Mouse (Mus musculus) kidney, postnatal 10 days (tissue): ENCODE results near the gene Daxx.
"Not testable (repeated sequence)": the region's sequence is repeated elsewhere in the genome, so short reads cannot be mapped to it uniquely, and the experiment has no call there.

Experiments used
- DNase-seq: peaks from one replicate; pipeline ENCODE4 v3.0.0; 2021; ENCODE audit warnings: mixed read lengths

Gene Daxx

DNA sequence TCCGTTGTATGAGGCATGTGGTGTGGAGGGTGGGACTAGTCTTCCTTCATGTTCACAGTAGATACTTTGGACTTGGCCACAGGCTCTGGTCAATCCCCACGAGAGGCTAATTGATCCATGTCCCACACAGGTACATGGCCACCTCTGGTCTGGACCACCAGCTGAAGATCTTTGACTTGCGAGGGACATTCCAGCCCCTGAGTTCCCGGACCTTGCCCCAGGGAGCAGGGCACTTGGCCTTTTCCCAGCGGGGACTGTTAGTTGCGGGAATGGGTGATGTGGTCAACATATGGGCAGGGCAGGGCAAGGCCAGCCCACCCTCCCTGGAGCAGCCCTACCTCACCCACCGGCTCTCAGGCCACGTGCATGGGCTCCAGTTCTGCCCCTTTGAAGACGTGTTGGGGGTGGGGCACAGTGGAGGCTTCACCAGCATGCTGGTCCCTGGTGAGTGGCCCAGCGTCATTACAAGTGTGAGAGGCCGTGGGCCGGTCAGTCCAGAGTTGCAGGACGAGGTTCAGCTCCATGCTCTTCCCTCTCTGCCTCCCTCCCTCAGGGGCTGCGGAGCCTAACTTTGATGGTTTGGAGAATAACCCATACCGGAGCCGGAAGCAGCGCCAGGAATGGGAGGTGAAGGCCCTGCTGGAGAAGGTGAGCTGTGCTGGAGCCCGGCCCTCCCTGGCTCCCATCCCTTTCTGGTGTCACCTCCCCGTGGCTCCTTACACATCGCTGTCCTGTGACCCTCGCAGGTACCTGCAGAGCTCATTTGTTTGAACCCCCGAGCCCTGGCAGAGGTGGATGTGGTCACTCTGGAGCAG, 39.1 kb downstream of the Daxx start:
- peak; percentile 20 for DNase-seq

DNA sequence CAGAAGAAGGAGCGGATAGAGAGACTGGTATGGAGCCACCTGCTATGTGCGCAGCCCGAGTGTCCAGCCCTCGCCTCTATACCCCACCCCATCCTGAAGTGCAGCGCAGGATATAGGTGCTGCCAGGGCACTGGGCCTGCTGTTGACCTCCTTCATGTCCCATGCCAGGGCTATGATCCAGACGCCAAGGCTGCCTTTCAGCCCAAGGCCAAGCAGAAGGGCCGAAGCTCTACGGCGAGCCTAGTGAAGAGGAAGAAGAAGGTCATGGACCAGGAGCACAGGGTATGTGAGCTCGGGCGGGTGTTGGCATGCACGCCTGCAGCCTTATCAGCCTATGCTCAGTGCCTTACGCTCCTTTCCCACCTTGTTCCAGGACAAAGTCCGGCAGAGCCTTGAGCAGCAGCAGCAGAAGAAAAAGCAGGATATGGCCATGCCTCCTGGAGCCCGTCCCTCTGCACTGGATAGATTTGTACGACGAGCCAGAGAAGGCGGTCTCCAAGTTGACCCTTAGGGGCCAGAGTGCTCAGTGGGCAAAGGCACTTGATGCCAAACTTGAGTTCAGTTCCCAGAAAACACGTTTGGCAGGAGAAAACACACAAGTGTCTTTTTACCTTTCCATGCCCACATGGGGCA, 39.8 kb downstream of the Daxx start:
- no peak for DNase-seq

DNA sequence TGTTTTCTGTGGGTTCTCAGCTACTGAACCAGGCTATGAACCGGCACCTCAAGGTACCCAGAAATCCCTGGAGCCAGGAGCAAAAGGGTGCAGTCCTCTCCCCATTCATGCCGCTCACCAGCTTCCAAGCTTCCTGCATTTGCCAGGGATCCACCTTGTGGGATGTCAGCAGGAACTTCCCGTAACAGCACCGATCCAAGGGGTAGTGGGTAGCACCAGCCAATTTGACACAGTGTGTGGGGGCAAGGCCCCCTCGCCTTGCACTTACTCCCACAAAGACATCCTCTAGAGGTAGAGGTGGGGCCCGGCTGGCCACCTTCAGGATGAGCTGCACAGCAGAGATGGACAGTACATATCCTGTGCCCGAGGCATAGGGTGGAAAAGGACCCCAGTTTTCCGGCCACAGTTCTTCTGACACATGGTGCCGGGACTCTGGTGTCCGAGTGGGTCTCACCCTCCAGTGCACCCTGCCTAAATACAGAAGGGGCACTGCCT, 41.0 kb downstream of the Daxx start:
- peak; percentile 14 for DNase-seq

DNA sequence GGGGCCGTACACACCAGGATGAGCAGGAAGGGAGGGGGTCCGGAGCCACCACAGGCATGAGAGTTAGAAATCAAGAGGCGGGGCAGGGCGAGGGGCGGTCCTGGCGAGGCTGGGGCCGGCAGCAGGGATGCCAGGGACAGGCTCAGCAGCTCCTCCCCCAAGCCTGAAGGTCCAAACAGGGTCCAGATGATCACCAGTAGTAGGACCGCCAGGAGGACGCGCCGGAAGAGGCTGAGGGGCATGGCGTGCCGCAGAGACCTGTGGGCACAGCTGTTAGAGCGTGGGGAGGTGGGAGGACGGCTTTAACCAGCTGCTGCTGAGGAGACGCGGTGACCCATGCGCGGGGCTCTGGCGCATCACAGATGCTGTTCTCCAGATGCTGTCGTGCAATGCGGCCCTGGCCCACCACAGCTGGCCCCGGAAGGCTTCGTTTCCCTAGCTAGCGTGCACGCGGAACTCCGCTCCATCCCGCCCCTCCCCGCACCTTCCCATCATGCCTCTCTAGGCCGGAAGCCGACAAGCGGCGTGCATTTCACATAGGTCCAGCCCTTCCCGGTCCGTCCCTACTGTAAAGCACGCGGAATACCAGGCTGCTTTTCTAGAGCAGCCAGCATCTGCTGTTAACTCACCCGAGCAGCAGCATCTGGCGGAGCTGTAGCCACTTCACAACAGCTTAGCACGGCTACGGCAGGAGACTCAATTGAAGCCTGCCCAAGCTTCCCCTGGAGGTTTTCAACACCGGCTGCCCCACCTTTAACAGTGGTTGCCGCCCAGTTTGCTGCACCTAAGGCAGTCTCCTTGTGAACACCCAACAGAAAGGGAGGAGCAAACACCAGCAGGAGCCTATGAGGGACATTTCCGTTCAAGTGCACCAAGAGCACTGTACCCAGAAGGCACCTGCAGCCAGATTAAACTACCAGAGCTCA, 42.1 kb downstream of the Daxx start, which contains the start of gene B3galt4:
Gene B3galt4 (minus strand): TSS at position 468 of the 926 bp plus-strand sequence.
- peak; percentile 93 for DNase-seq

DNA sequence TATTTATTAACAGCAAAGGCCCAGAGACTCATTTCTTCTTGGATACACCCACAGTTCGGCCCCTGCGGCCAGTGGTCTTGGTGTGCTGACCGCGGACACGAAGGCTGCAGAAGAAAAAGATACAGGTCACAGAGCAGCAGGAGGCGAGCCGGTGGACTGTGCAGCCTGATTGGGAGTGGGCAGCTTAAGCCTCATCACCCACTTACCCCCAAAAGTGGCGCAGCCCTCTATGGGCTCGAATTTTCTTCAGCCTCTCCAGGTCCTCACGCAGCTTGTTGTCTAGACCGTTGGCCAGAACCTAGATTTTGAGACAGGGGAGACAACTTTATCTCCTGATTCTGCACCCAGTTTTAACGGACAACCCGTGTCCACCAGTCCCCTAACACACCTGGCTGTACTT, 42.8 kb downstream of the Daxx start:
- DNase-seq = not testable (repeated sequence)

DNA sequence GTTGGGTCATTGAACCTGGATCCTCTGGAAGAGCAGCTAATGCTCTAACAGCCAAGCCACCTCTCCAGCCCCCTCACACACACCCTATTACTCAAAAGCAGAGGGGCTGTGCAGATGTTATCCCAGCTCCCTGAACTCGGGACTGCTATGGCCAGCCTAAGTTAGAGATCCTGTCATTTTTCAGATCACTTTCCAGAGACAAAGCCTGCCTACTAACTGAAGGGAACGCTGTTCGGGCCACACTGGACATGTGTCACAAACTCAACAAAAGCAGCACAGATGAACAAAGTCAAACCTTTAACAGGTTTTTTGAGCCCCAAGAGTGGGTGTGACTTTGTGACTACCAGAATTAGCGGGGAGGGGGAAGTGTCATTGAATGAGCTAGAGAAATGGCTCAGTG, 43.7 kb downstream of the Daxx start:
- no peak for DNase-seq

DNA sequence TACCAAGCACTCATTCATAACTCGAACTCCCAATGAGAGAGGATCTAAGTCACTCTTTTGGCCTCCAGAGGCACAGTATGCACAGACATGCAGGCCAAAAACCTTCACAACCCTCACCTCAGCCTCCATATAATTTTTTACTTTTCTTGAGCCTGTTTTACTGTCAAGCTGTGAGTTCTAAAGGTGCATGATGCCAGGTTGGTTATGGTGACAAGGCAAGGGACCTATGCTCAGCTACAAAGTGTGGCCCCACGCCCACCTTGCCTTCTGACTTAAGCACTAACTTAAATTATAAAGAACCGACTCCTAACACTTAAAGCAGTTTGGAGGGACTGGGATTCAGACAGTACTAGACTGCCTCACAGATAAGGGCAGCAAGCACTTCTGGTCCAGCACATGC, 44.1 kb downstream of the Daxx start:
- no peak for DNase-seq

DNA sequence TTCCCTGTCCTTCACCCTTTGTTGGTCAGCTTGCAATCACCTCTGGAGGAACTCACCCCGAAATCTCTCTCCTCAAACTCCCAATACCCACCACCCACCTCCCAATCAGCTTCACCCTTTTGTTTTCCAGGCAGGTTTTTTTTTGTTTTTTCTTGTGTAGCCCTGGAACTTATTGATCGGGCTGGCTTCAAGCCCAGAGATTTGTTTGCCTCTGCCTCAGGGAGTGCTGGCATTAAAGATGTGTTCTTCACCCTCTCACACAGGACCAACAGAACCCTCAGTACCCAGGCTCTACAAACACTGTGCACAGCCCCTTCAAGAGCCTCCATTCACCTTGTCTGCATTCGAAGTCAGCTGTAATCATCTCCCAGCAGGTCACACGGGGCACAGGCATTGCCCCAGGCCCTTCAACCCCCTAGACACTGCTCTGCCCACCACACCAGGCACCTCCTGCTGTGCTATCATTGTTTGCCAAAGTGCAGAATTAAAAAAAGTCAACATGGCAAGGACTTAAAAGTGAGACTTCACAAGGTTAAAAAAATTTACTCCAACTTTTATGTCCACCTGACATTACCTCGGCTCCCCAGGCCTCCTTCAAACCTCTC, 44.8 kb downstream of the Daxx start:
- no peak for DNase-seq

DNA sequence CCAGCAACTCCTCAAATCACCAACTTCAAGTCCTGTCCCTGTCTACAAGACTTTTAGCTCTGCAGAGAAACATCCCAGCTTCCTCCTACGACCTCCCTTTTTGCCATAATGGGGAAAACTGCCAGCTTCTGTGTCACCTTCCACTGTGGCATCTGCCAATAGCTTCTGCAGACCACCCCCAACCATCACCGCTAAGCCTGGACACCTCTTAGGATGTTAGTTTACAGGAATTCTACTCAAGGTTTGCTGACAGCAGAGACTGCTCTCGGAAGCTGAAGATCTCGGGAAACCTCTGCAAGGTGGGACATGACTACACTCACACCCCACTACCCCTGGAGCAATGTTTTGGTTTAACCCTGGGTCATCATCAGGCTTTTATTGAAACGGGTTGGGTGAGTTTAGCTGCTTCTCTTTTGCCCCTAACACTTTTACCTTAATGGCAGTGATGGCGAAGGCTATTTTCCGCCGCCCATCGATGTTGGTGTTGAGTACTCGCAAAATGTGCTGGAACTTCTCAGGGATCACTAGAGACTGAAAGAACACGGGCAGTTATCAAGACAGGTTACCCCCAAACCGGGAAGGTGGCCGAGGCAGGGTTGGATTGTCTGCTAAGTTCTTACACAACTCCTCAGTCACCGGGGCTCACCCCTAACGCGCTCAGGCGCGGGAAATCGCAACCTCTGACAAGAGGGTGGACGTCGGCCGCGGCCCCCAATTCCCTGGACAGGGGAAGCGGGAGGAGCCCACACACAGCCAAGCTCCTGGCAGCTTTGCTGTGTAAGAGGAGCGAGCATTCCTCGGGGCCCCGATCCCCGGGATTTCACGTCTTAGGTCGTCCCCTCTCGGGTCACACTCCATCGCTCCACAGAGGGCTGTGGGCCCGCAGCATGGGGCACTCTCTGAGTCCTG, 45.7 kb downstream of the Daxx start:
- no peak for DNase-seq

DNA sequence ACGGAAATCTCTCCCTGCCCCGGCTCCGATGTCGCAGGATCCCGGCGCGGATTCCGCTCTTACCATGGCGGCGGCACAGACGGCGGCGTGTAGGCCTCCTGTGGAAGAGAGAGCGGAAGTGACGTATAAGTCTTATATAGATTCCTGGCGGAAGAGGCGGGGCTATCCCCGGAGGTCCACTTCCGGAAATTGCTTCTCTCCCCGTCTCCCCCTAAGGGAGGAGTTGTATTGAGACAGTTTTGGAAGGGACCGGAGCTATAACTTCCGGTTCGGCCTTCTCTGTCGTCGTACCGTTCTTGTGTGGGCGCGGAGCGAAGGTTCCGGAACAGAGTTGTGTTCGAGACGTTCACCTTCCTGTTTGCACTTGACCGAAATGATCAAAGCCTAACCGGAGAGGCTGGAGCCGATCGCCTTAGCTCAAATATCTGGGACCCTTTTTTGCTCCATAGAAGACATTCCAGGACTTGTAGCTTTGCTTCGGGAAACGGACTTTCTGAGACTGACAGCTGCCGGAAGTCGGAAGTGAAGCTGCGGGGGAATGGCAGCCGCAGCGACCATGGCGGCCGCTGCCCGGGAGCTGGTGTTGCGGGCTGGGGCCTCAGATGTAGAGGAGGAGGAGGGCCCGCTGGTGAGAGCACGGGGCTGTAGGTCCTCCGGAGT, 46.5 kb downstream of the Daxx start, which contains the start of the genes Vps52 and Rps18:
Gene Vps52 (plus strand): TSS at position 258 of the 660 bp plus-strand sequence.
Gene Rps18 (minus strand): TSS at position 447 of the 660 bp plus-strand sequence.
- peak; percentile 95 for DNase-seq

DNA sequence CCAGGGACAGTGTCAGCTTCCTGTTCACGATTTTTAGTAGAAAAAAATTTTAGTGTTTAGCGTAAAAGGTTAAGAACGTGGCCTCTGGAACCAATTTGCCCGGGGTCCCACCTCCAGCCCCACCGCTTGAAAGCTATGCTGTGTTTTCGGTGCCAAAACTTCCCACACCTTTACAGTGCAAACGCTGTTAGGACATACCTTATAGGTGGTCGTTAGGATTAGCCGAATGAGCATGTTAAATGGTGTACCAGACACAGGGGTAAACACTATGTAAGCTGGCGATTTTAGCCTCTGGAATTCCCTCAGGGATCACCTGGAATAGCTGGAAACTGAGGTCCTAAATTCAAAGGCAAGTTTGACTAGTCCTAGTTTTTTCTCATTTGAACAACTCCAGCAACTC, 47.1 kb downstream of the Daxx start:
- no peak for DNase-seq

DNA sequence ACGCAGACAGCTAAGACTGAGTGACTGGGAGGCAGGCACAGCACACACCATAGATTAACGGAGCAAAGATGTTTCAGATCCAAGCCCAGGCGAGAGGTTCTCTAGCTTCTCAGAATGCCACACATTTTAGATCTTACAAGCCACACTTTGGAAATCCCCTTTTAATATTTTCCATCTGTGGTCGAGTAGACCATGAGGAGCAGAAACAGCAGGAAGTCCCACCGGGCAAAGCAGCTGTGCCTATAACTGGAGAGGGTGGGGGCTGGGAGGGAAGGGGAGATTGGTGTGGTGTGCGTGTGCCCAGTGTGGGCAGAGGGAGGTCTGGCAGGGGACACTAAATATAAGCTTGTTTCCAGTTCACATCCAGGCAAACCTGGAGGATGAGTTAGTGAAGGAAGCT, 48.3 kb downstream of the Daxx start:
- no peak for DNase-seq

DNA sequence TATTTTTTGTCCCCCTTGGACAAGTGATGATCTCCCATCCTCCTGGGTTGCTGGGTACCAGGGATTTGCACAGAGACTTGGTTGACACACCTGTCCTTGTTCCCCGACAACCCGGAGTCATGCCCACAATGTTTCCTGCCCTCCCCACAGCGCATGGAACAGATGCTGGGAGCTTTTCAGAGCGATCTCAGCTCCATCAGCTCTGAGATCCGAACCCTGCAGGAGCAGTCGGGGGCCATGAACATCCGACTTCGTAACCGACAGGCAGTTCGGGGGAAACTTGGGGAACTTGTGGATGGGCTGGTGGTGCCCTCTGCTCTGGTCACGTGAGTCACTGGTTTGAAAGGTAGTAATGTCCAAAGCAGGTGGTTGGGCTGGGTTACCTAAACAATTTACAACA, 49.2 kb downstream of the Daxx start:
- no peak for DNase-seq

DNA sequence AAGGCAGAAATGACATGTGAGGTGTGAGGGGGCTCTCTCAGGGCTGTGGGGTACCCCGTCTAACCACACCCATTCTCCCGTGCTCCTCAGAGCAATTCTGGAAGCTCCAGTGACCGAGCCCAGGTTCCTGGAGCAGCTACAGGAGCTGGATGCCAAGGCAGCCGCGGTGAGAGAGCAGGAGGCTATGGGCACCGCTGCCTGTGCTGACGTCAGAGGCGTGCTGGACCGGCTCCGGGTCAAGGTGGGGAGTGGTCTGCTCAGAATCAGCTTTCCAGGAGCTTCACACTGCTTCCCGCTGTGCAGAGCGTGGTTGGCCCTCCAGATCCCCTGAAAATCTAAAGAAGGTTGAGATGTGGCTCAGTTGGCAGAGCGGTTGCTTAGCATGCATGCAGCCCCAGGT, 49.9 kb downstream of the Daxx start:
- peak; percentile 29 for DNase-seq

DNA sequence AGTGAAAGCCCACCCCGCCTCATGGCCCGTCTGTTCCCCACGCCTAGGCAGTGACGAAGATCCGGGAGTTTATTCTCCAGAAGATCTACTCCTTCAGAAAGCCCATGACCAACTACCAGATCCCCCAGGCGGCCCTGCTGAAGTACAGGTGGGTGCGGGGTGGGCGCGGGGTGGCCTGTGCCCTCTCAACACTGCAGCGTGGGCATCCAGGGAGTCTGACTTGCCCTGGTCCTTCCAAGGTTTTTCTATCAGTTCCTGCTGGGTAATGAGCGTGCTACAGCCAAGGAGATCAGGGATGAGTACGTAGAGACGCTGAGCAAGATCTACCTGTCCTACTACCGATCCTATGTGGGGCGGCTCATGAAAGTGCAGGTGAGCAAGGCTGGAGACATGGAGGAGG, 50.7 kb downstream of the Daxx start:
- DNase-seq = no peak

DNA sequence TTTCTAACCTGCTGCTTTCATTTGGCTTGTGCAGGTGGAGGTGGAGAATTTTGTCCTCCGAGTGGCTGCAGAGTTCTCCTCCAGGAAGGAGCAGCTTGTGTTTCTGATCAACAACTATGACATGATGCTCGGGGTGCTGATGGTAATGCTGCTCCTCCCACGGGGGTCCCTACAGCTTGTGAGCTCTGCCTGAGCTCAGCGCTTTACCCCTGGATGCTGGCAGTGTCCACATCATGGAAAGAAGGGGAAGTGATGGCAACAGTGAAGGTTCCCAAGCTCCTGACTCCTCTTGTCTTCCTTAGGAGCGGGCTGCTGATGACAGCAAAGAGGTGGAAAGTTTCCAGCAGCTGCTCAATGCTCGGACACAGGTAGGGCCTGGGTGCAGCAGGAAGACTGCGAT, 53.7 kb downstream of the Daxx start:
- DNase-seq = no peak
